Mouse (Mus musculus): ENCODE measurements around the gene Obox3. TPM values are rescaled to one million over a fixed set of nuclear protein-coding genes. Genes with fewer than 3 reads are reported as not detected.
"Not testable (repeated sequence)": the region's sequence is repeated elsewhere in the genome, so short reads cannot be mapped to it uniquely, and the experiment has no call there.

The Obox3 gene
- not detected in 2 replicates for polyA plus RNA-seq (2016; fragmentation: Nextera tagmentation; extraction: Ambion mirVana)

GRCm38 (mm10) chr7:15639802-15640201 is at the start of gene Obox3:
Gene Obox3 (minus strand): TSS chr7:15639902.
- 30% methylated on average over 1 of the region's 1 CpGs for WGBS

GRCm38 (mm10) chr7:15509411-15509810 is 130.3 kb downstream of the Obox3 start:
- not testable (repeated sequence) for H3K9me3 ChIP-seq; H3K27ac ChIP-seq; H3K27me3 ChIP-seq; ATAC-seq (ENCODE audit: low FRiP score); H3K4me1 ChIP-seq; H3K4me2 ChIP-seq; H3K36me3 ChIP-seq (replicated peaks); H3K4me3 ChIP-seq (replicated peaks); H3K9ac ChIP-seq
- WGBS, result 82% methylated on average over 5 of the region's 5 CpGs

More at GRCm38 (mm10) chr7:15639802-15640201, at the start of gene Obox3:
- H3K4me2 ChIP-seq; H3K4me1 ChIP-seq; H3K27me3 ChIP-seq; ATAC-seq (ENCODE audit: low FRiP score); H3K9ac ChIP-seq; H3K4me3 ChIP-seq (replicated peaks); H3K9me3 ChIP-seq; H3K36me3 ChIP-seq (replicated peaks); H3K27ac ChIP-seq: not testable (repeated sequence)

Other genes starting within 250 kb of the Obox3 start
- not detected in 2 replicates for gene Obox5, start 110.2 kb upstream of the Obox3 start, polyA plus RNA-seq (2016; fragmentation: Nextera tagmentation; extraction: Ambion mirVana)
- gene Obox6, start 199.8 kb upstream of the Obox3 start, polyA plus RNA-seq (2016; fragmentation: Nextera tagmentation; extraction: Ambion mirVana), result not detected in 2 replicates
- gene Crx, start 240.1 kb upstream of the Obox3 start, polyA plus RNA-seq (2016; fragmentation: Nextera tagmentation; extraction: Ambion mirVana), result not detected in 2 replicates
- not detected in 2 replicates for gene Crxos, start 242.7 kb upstream of the Obox3 start, polyA plus RNA-seq (2016; fragmentation: Nextera tagmentation; extraction: Ambion mirVana)

Measured in forebrain, embryonic 12.5 days (tissue).